Mouse (Mus musculus): ENCODE measurements at regions not wholly inside any gene's neighbourhood (a gene's known extent, or its start where the extent isn't known, plus 50 kb on each side); places are given as distances from the start of the nearest gene placed in this dataset.

DNA sequence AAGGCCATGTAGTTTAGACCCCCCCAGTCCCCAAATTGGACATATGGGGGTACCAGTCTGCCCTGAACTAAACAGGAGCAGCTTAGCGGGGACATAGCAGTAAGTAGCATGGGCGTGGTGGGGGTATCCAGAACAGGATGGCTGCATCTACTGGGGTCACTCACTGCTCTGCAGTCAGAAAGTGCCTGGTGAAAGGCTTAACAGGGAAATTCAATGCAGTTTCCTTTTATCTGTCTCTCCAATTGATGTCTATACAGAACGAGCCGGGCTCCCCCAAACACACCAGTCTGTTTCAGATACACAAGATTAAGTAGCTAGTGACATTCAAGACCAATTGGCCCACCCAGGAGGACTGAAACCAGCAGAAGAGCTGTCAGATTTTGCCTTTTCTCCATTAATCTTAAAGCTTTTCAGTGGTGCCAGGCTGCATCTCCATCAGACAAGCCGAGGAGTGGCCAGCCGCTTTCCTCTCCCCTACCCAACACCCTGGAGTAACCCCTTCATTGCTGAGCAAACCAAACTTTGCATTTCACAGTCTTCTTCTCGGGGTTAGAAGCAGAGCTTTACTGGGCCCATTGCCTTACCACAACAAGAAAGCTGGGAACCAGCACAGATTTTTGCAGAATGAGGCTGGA is 161.7 kb downstream of the Ndufs4 start:
- TF ChIP-seq SMC3 (IDR thresholded peaks at IDR 0.05; ENCODE audit: low read depth, low read length) (no peak), ZKSCAN1 (IDR thresholded peaks at IDR 0.05; ENCODE audit: low read depth, low read length) (no peak), CTCF (IDR thresholded peaks at IDR 0.05 in 2 of 3, conservative IDR thresholded peaks at IDR 0.05 in 1 of 3; ENCODE audit: control insufficient read depth in 1 of 3, insufficient read depth in 1 of 3, low read depth in 2 of 3, low read length in 3 of 3, poor library complexity in 1 of 3, severe bottlenecking in 1 of 3) (no peak), POLR2AphosphoS2 (IDR thresholded peaks at IDR 0.05; ENCODE audit: low read length) (no peak), NELFE (IDR thresholded peaks at IDR 0.05; ENCODE audit: low read depth, low read length) (no peak), RAD21 (IDR thresholded peaks at IDR 0.05; ENCODE audit: low read depth, low read length) (no peak), TCF12 (IDR thresholded peaks at IDR 0.05; ENCODE audit: low read depth, low read length) (no peak), MYC (IDR thresholded peaks at IDR 0.05; ENCODE audit: low read depth, low read length) (no peak), CHD1 (IDR thresholded peaks at IDR 0.05; ENCODE audit: low read depth, low read length) (no peak)

Measured in MEL (cell line).